ENCODE assay signal across 7 mouse cellular contexts in genomic region chr15:12066176-12066856, GRCm38 (mm10). TPM values are rescaled to one million over a fixed set of nuclear protein-coding genes. Genes with fewer than 3 reads are reported as not detected.
DNase-seq lines count a peak whose midpoint lies in the region; ATAC-seq and TF ChIP-seq lines count a peak whose summit lies in the region.

No protein-coding gene starts in this region.

- peak; percentile 78 for ATAC-seq in embryonic facial prominence, embryonic 15.5 days (ENCODE audit: insufficient number of reproducible peaks, low FRiP score, low TSS enrichment, low read depth)
- 0 out of 2 replicates have a peak, but pooled peaks have one; percentile 33 for ATAC-seq in heart, embryonic 13.5 days (ENCODE audit: extremely low read depth, insufficient number of reproducible peaks, low FRiP score, low TSS enrichment)
- no peak for ATAC-seq in kidney, postnatal 0 days (replicated peaks; ENCODE audit: low FRiP score, low read depth)
- ATAC-seq in erythroid progenitor cell, adult 5-6 weeks (replicated peaks; ENCODE audit: low FRiP score, poor library complexity, severe bottlenecking), result no peak

- no peak overlapping the region; the same call in 1 of the 2 replicates for H3K4me2 ChIP-seq in embryonic facial prominence, embryonic 15.5 days (replicated peaks)
- H3K4me2 ChIP-seq in heart, embryonic 13.5 days, result peak overlapping the region; percentile 24
- no peak overlapping the region for H3K4me2 ChIP-seq in kidney, postnatal 0 days (ENCODE audit: low read length)

- H3K27me3 ChIP-seq in embryonic facial prominence, embryonic 15.5 days, result no peaks in the 10 kb centered on the region
- H3K27me3 ChIP-seq in heart, embryonic 13.5 days (replicated peaks), result no peaks in the 10 kb centered on the region
- no peaks in the 10 kb centered on the region for H3K27me3 ChIP-seq in kidney, postnatal 0 days (ENCODE audit: insufficient read depth, low read length)

- no peak for TF ChIP-seq POLR2A in lung, adult 2 months (IDR thresholded peaks at IDR 0.05; ENCODE audit: borderline replicate concordance, extremely low read depth, low read depth, low read length)

- no peaks in the 10 kb centered on the region for H3K9me3 ChIP-seq in embryonic facial prominence, embryonic 15.5 days (replicated peaks)
- H3K9me3 ChIP-seq in heart, embryonic 13.5 days, result peaks cover 2% of the 10 kb centered on the region
- H3K9me3 ChIP-seq in kidney, postnatal 0 days (replicated peaks; ENCODE audit: low read length), result no peaks in the 10 kb centered on the region

- H3K4me3 ChIP-seq in brown adipose tissue, adult 24 weeks (ENCODE audit: insufficient read depth, low read depth, low read length), result peak overlapping the region; percentile 36; the same call in 1 of the 2 replicates
- H3K4me3 ChIP-seq in embryonic facial prominence, embryonic 15.5 days (replicated peaks), result no peak overlapping the region
- no peak overlapping the region for H3K4me3 ChIP-seq in heart, embryonic 13.5 days
- H3K4me3 ChIP-seq in kidney, postnatal 0 days (replicated peaks; ENCODE audit: low read depth, low read length), result no peak overlapping the region
- H3K4me3 ChIP-seq in lung, adult 2 months (replicated peaks; ENCODE audit: extremely low read depth, low read depth, low read length), result peak overlapping the region; percentile 13

- WGBS in embryonic facial prominence, embryonic 15.5 days, result 34% methylated on average over 14 of the region's 14 CpGs
- 51% methylated on average over 14 of the region's 14 CpGs for WGBS in heart, embryonic 13.5 days
- WGBS in kidney, postnatal 0 days, result 47% methylated on average over 14 of the region's 14 CpGs
- WGBS in lung, adult 2 months, result 26% methylated on average over 14 of the region's 14 CpGs

- no peak overlapping the region for H3K9ac ChIP-seq in embryonic facial prominence, embryonic 15.5 days
- H3K9ac ChIP-seq in heart, embryonic 13.5 days, result peak overlapping the region; percentile 33; the same call in 1 of the 2 replicates
- H3K9ac ChIP-seq in kidney, postnatal 0 days (ENCODE audit: low read depth, low read length), result no peak overlapping the region

- no peak overlapping the region for H3K27ac ChIP-seq in brown adipose tissue, adult 24 weeks (replicated peaks; ENCODE audit: low read depth, low read length)
- H3K27ac ChIP-seq in embryonic facial prominence, embryonic 15.5 days (replicated peaks), result peak overlapping the region; percentile 79
- H3K27ac ChIP-seq in heart, embryonic 13.5 days (replicated peaks), result peak overlapping the region; percentile 82
- peak overlapping the region; percentile 51 for H3K27ac ChIP-seq in kidney, postnatal 0 days

- peak; percentile 82 for DNase-seq in kidney, postnatal 0 days (ENCODE audit: low spot score)
- peak; percentile 78 for DNase-seq in lung, adult 2 months
- peak; percentile 47 to 58 for DNase-seq in right cerebral cortex, postnatal 36 days (ENCODE audit: low spot score in 2 of 2)

- no peaks in the 10 kb centered on the region for H3K36me3 ChIP-seq in embryonic facial prominence, embryonic 15.5 days
- no peaks in the 10 kb centered on the region for H3K36me3 ChIP-seq in heart, embryonic 13.5 days
- no peaks in the 10 kb centered on the region for H3K36me3 ChIP-seq in kidney, postnatal 0 days (ENCODE audit: insufficient read depth, low read length)

- TF ChIP-seq CTCF in kidney, postnatal 0 days (IDR thresholded peaks at IDR 0.05; ENCODE audit: low read depth), result no peak
- no peak for TF ChIP-seq CTCF in lung, adult 2 months (IDR thresholded peaks at IDR 0.05; ENCODE audit: insufficient read depth, low read length)

- H3K4me1 ChIP-seq in brown adipose tissue, adult 24 weeks (ENCODE audit: control insufficient read depth, insufficient read depth, insufficient read length, low read length), result peaks cover 7% of the 10 kb centered on the region; the same call in 1 of the 2 replicates
- peaks cover 27% of the 10 kb centered on the region for H3K4me1 ChIP-seq in embryonic facial prominence, embryonic 15.5 days
- H3K4me1 ChIP-seq in heart, embryonic 13.5 days, result peaks cover 33% of the 10 kb centered on the region
- H3K4me1 ChIP-seq in kidney, postnatal 0 days (replicated peaks; ENCODE audit: insufficient read depth, low read length), result peaks cover 8% of the 10 kb centered on the region; the same call in 1 of the 2 replicates
- peaks cover 12% of the 10 kb centered on the region; the same call in 1 of the 2 replicates for H3K4me1 ChIP-seq in lung, adult 2 months (ENCODE audit: control insufficient read depth, insufficient read depth, low read length)

RNA-seq across cellular contexts. Expression of gene Zfr, which starts 51.3 kb away (rescaled TPM):
- polyA plus RNA-seq in brown adipose tissue, adult 24 weeks (2012; ENCODE audit: insufficient read depth, insufficient read length, missing spikeins), result 45.3 and 50.3 TPM in 2 replicates
- polyA plus RNA-seq in embryonic facial prominence, embryonic 15.5 days (2015; fragmentation: Nextera tagmentation; extraction: Ambion mirVana), result 114 and 129 TPM in 2 replicates
- 87.7 and 89.4 TPM in 2 replicates for polyA plus RNA-seq in heart, embryonic 13.5 days (2015; fragmentation: Nextera tagmentation; extraction: Ambion mirVana)
- polyA plus RNA-seq in kidney, postnatal 0 days (2015; fragmentation: Nextera tagmentation; extraction: Ambion mirVana), result 72.0 and 77.3 TPM in 2 replicates
- 107 TPM in 2 replicates for polyA plus RNA-seq in lung, adult 2 months (2012; rRNA removed)
- total RNA-seq in erythroid progenitor cell, adult 5-6 weeks (2015; ENCODE audit: low replicate concordance), result 73.9 and 80.1 TPM in 2 replicates
- total RNA-seq in erythroid progenitor cell, adult 5-6 weeks (2017; ENCODE audit: low replicate concordance), result 45.5 and 53.8 TPM in 2 replicates

Comparison
In these comparisons a context has a peak if more than half of its experiments do, and no peak if none do; other contexts are left out.
1. H3K4me3 ChIP-seq: peak in brown adipose tissue, adult 24 weeks (single experiment) and lung, adult 2 months (single experiment); none in embryonic facial prominence, embryonic 15.5 days (single experiment), heart, embryonic 13.5 days (single experiment) and kidney, postnatal 0 days (single experiment).
2. ATAC-seq: peak in embryonic facial prominence, embryonic 15.5 days (single experiment) and heart, embryonic 13.5 days (single experiment); none in kidney, postnatal 0 days (single experiment) and erythroid progenitor cell, adult 5-6 weeks (single experiment).
3. Peak in every context shown above with its lines, with median percentiles within 50 percentile points of each other: DNase-seq.